Mouse (Mus musculus) C2C12 (cell line): ENCODE data around the gene Vmn1r211.
"Not testable (repeated sequence)": the region's sequence is repeated elsewhere in the genome, so short reads cannot be mapped to it uniquely, and the experiment has no call there.

Source experiments
- CTCF ChIP-seq: IDR thresholded peaks from one replicate; pipeline ENCODE4 v1.5.1; 2011; ENCODE audit not compliant: control insufficient read depth, insufficient read depth, insufficient read length
- FOSL1 ChIP-seq: IDR thresholded peaks from one replicate; pipeline ENCODE4 v1.8.0; 2011; ENCODE audit warnings: mild to moderate bottlenecking, low read length; ENCODE audit not compliant: poor library complexity, insufficient read depth, severe bottlenecking
- MAX ChIP-seq: IDR thresholded peaks from one replicate; pipeline ENCODE4 v1.6.1; 2011; ENCODE audit warnings: mild to moderate bottlenecking, control low read depth
- MYOG ChIP-seq: IDR thresholded peaks from one replicate; pipeline ENCODE4 v1.6.1; 2011; ENCODE audit not compliant: control insufficient read depth, insufficient read length; ENCODE audit errors: extremely low read depth

GRCm38 (mm10) chr13:22844304-22844703 is 13.1 kb downstream of the Vmn1r211 start:
- not testable (repeated sequence) for TF ChIP-seq CTCF, MAX, MYOG, FOSL1
